Mouse (Mus musculus) cerebellum, adult 8-10 months (tissue): Measurements from ENCODE around the gene Slfn1.
"Not testable (repeated sequence)": the region's sequence is repeated elsewhere in the genome, so short reads cannot be mapped to it uniquely, and the experiment has no call there.

Experiments used
- DNase-seq: peaks from one replicate; pipeline ENCODE4 v3.0.0; 2022

Gene Slfn1

GRCm38 (mm10) chr11:83116597-83117227 lies at the start of gene Slfn1:
Gene Slfn1 (plus strand): TSS chr11:83116849.
- DNase-seq, result no peak

DNA sequence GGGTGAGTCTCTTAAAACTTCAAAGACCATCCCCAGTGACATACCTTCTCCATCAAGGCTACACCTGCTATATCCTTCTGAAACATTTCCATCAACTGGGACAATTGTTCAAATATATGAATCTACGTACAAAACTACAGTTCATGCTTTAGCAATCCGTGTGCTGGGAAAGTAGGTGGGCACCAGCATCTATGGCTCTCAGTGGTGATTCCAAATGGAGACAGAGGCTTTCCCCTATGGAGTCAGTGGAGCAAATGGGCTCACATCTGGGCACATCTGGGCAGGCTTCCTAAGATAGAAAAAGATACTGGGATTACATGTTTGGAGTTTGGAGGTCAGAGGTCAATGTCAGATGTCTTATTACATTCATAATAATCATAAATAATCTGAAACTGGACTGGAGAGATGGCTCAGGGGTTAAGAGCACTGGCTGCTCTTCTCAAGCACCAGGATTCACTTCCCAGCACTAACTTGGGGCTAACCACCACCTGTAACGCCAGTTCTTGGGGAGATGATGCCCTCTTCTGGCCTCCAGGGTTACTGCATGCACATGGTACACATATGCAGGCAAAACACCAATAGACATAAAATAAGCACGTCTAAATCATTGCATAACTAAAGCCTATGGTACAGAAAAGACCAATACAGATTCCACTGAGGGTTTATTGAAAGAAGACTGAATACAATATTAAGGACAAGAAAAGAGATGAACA lies 48.5 kb upstream of the Slfn1 start:
- no peak for DNase-seq

DNA sequence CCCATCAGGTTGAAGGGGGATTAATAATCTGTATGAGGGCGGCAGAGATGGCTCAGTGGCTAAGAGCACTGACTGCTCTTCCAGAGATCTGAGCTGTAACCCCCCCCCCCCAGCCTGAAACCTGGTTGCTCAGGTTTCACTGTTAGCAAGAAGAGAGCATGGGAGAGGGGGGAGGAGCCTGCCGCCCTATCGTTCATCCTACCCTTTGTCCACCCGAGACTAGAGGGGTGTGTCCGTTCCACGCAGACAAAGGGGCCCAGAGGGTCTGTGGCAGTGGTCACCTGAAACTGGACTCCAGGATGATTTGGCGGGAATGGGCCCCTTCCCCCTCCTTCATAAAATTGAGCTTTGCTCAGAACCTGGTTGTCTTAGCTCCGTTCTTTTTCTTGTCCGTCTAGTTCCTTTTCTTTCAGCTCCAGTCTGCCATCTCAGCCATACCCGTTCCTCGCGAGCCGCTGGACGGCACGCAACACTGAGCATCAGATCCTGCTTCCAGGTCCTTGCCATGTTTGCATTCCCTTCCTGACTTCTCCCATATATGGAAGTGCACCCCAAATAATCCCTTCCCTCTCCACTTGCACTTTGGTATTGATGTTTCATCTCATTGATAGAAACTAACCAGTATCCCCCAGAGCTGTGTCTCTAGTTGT lies 46.2 kb upstream of the Slfn1 start:
- DNase-seq, result no peak

DNA sequence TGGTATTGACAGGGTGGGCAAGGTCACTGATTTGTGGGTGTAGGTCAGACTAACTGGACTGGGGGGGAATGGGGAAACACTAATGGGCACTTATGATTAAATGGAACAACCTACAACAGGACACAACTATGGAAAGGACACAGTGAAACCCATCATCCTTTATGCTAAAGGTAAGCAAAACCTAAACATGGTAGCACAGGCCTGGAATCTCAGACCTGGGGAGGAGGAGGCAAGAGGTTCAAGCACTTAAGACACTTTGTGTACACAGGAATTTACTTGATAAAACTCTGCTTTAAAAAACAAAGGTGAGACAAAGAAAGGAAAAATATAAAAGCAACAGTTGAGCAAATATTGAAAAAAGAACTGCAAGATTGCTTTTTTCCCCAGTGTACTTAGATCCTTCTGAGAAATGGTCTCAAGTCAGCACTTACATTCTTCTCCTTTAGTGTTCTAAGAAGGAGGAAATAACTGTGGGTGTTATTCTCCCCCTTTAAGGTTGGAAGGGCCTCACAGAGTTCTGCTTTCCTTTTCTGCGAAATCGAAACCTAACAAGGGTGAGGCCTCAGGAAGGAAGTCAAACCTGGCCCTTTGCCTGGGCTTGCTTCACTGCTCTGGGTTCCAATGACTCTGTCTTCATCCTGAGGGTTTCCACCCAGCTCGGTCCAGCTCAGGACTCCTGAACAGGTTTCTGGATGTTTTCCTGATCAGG lies 38.8 kb upstream of the Slfn1 start:
- DNase-seq, result no peak

DNA sequence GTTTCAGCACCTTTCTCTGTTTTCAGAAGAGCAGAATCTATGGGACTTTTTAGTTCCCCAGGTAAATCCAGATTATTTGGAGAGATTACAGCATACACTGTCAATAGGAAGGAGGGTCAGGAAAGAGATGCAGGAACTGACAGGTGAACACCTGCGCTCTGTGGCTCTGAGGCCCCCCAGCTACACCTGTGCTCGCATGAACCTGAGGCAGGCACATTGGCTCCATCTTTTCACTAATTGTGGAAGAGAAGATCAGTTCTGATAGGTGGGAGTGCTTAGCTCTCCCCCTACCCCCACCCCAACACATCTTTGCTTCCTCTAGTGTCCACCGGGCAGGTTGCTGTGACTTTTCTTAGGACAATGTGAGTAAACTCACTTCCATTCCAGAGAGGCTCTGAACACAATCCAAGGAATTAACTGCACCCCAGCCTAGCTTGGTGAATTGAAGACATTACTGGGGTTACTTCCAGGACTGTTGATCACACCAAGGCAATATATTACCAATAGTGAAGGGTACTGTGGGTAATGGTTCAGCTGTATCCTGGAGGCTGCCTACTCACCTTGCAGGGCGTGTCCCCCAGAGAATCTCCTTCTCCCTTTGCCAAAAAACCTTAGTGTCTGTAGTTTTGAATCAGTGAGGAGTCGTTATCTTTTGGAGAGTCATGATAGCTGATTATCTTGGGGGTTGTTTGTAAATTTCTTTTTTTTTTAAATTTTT lies 38.1 kb upstream of the Slfn1 start:
- no peak for DNase-seq

DNA sequence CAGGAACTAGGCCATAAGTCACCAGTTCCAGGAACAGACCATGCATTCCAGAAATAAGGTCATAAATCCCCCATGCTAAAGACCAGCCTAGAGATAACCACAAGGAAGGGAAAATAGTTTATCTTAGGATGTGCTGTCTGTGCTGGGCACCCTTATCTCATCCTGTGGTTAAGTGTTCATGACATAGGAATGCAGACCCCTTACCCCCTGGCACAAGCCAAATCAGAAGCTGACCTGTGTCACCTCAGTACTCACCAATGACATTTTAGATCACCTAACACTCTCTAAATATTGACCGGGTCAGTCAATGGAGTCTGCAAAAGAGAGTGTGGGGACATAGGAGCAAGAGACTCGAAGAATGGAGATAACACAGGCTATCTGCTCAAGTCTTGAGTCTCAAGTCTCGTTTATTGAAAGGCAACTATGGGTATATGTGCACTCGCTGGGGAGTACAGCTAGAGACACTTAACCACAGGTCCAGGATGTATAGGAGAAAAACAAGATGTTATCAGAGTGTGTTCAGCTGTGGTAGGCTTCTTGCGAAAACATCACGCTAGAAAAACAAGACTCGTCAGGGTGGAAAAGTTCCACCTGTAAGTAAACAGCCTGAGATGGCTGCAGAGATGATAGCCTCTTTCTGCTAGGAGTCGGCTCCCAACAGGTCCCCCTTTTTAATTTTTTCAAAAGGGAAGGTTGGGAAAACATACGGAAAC lies 37.0 kb upstream of the Slfn1 start:
- DNase-seq, result no peak

DNA sequence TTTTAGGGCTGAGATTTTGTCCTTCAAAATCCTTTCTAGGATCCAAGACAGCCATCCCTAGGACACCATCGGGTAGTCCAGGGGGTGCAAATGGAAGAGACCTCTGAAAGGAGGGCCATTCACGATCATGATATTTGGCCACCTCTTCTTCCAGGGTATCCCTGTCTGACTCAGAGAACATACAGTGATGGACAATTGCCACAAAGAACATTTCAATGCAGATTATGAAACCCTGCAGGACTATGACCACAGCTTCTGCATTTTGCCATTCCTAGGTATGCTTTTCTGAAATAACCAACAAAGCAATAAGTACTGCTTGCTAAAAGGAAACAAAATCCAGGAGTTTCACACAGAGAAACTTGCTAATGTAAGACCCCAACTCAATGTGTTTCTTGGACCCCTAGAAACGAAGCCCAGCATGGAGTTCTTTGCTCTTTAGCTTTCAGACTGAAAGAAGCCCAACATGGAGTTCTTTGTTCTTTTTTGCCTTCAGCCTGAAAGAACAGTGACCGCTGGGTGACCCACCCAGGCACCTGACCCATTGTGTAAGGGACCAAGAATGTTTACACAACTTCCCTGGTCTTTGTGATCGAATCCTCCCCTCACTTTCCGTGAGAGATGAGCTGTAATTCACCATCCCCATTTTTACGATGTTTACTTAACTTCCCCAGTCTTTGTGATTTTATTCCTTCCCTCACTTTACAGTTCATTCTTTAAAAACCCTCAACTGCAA lies 33.7 kb upstream of the Slfn1 start:
- no peak for DNase-seq

DNA sequence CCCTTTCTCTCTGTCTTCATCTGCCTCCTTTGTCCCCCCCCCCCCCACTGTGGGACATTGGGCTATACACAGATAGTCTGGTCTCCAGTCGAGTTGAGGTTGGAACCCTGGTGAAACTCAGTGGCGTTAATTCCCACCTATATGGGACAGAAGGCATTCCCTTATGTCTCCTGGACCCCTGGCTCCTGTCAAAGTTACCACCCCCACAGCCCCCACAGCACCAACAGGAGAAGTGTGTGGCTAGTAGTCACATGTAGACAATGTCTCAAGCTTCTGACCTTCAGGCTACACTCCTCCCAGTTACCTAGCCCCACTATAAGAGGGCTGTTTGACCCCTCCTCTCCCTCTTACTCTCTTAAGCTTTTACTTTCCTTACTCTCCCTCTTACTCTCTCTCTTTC lies 32.5 kb upstream of the Slfn1 start:
- no peak for DNase-seq

GRCm38 (mm10) chr11:83084761-83085160 lies 31.9 kb upstream of the Slfn1 start:
- no peak for DNase-seq

DNA sequence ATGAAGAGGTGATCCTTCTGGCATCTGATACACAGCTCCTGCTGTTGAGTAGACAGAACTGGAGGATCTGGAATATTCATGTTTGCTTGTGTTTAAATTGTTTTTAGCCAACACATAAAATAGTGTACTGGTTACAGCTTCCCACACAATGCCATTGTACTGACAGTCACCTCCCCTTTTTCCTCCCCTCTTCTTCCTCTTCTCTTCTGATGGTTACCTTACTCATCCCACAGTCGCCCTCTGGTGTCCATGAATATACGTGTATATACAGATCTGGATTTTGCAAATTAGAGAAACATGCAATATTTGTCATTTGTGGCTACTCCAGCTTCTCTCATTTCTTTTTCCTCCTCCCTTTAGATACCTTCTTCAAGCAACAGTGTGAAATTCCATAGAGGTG lies 1.5 kb upstream of the Slfn1 start:
- DNase-seq, result no peak

- DNase-seq, result no peak
Measured at GRCm38 (mm10) chr11:83118056-83118455, 1.4 kb downstream of the Slfn1 start.

DNA sequence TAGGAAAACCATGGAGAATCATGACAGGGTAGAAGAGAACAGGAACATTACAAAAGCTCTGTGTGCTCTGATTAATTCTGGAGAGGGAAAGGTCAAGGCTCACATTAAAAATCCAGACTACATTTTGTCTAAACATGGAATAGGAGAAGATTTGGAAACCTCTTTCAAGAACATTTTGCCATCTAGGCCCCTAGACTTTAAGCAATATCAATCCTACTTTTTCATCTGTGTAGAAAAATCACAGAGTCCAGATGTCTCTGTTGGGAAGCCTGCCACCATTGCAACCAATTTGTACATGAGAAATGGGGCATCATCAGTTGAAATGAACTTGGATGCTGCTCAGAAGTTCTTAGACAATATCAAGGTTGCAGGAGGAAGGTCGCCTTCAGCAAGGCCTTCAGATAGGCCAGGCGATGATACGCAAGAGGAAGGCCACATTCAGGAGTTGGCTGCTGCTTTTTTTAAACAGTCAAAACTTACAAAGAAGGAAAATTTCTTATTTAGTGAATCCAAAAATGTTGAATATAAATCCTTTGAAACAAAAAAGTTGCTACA lies 4.6 kb downstream of the Slfn1 start:
- DNase-seq, result no peak

DNA sequence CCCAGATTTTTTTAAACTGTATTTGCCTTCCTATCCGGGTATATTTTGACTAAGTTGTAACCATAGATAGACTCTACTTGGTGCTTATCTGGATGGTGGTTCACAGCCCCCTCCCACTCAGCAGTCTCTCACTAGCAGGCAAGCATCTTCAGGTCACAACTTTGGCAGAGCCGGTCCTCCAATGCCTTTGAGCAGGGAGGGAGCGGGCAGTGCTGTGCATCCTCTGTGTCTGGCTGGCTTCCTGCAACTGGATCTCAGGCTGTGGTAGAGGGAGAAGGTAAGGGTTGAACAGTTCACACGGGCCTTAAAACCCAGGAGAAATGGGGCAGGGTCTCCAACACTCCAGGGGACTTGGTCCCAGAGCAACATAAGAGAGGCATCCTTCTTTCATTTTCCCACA lies 6.5 kb downstream of the Slfn1 start:
- no peak for DNase-seq

DNA sequence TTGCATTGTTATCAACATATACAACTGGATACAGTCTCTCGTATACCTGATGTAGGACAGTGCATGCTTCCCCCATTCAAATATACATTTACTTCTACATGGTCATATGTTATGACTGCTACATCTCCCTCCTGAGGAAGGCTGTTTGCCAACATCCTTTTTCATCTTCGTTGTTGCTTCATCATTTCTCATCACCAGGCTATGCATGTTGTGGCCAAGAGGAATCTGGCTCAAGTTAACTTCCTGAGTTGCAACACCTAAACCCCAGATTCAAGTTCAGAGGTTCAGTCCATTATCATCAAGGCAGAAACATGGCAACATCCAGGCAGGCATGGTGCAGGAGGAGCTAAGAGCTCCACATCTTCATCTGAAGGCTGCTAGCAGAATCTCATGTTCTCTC lies 8.3 kb downstream of the Slfn1 start:
- no peak for DNase-seq

GRCm38 (mm10) chr11:83125633-83126032 lies 9.0 kb downstream of the Slfn1 start:
- not testable (repeated sequence) for DNase-seq

DNA sequence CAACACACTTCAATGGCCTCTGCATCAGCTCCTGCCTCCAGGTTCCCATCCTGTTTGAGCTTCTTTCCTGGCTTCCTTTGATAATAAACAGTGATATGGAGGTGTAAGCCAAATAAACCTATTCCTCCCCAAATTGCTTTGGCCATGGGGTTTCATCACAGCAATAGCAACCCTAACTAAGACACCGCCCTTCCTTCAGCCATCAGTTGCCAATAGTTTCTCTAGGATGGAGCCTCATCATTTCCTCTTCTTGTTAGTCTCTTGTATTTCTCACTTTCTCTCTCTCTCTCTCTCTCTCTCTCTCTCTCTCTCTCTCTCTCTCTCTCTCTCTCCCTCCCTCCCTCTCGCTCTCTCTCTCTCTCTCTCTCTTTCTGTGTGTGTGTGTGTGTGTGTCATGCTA lies 20.6 kb downstream of the Slfn1 start:
- DNase-seq, result not testable (repeated sequence)

DNA sequence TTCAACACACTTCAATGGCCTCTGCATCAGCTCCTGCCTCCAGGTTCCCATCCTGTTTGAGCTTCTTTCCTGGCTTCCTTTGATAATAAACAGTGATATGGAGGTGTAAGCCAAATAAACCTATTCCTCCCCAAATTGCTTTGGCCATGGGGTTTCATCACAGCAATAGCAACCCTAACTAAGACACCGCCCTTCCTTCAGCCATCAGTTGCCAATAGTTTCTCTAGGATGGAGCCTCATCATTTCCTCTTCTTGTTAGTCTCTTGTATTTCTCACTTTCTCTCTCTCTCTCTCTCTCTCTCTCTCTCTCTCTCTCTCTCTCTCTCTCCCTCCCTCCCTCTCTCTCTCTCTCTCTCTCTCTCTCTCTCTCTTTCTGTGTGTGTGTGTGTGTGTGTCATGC lies 32.3 kb downstream of the Slfn1 start:
- DNase-seq, result not testable (repeated sequence)
